Mouse (Mus musculus): Measurements from ENCODE around the gene Nono.

Nono gene

GRCm38 (mm10) chrX:101429142-101429949 lies at the start of gene Nono:
Gene Nono (plus strand): TSS chrX:101429318.
- peak; percentile 11 for DNase-seq (ENCODE audit: low spot score)

GRCm38 (mm10) chrX:101379744-101380143 lies 49.4 kb upstream of the Nono start:
- DNase-seq (ENCODE audit: low spot score) = no peak

DNA sequence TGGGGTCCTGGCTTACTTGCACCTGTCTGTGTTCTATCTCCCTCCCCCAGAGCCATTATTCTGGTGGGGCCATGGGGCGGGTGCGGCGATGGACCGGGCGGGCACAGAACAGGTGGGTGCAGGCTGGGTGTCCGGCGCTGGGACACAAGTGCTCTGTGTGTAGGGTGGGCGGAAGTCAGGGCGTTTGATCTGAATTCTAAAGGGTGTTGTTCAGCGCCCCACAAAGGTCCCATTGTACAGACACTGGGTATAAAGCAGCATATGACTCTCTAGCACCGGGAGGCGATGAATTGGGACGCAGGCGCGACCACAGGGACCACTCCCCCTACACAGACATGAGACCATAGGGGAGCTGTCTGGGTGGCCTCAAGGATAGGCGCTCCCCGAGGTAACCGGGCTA lies 45.7 kb upstream of the Nono start:
- DNase-seq (ENCODE audit: low spot score) = no peak

DNA sequence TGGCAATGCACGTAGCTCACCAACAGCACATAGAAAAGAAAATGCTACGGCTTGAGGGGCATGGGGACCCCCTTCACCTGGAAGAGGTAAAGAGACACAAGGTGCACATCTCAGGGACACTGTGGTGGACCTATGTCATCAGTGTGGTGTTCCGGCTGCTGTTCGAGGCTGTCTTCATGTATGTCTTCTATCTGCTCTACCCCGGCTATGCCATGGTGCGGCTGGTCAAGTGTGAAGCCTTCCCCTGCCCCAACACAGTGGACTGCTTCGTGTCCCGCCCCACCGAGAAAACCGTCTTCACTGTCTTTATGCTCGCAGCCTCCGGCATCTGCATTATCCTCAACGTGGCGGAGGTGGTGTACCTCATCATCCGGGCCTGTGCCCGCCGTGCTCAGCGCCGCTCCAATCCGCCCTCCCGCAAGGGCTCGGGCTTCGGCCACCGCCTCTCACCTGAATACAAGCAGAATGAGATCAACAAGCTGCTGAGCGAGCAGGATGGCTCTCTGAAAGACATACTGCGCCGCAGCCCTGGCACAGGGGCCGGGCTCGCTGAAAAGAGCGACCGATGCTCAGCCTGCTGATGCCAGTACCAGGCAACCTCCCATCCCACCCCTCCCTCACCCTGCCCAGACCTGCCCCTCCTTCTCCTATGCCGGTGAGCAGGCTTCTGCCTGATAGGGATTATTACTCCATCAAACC lies 44.5 kb upstream of the Nono start:
- DNase-seq (ENCODE audit: low spot score) = no peak

GRCm38 (mm10) chrX:101386222-101386621 lies 42.9 kb upstream of the Nono start:
- DNase-seq (ENCODE audit: low spot score) = no peak

- no peak for DNase-seq (ENCODE audit: low spot score)
These were observed 40.1 kb upstream of the Nono start for GRCm38 (mm10) chrX:101388866-101389537.

DNA sequence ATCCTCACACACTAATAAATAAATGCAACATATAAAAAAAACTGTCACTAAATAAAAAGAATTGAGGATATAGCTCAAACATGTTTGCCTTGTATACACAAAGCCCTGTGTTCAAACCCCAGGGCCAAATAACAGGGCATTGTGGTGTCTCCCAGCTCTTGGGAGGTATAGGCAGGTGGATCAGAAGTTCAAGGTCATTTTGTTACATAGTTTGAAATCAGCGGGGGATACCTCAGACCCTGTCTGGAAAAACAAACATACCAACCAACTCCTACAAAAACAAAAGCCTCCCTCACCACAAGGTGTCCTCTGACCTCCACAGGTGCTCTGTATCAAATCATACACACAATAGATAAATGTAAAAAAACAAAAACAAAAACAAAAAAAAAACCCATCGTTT lies 34.8 kb upstream of the Nono start:
- DNase-seq (ENCODE audit: low spot score) = no peak

DNA sequence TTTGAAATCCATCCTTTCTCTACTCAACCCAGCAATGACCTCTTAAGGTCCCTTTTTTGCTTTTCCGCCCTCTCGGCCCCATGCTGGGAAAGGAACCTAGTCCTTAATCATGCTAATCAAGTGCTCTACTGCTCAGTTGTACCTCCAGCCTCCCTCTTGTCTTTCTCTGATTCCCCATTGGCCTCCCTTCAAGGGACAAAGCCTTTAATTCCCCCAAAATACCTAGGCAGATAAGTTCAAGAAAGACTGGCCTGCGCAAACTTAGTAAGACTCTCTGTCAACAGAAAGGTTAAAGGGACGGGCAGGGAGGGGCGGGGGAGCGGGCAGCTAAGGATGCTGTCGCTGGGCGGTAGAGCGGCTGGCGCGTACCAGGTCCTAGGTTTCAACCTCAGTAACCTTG lies 32.7 kb upstream of the Nono start:
- DNase-seq (ENCODE audit: low spot score) = no peak

- DNase-seq (ENCODE audit: low spot score) = no peak
These were observed 10.0 kb upstream of the Nono start for GRCm38 (mm10) chrX:101418946-101419724.

DNA sequence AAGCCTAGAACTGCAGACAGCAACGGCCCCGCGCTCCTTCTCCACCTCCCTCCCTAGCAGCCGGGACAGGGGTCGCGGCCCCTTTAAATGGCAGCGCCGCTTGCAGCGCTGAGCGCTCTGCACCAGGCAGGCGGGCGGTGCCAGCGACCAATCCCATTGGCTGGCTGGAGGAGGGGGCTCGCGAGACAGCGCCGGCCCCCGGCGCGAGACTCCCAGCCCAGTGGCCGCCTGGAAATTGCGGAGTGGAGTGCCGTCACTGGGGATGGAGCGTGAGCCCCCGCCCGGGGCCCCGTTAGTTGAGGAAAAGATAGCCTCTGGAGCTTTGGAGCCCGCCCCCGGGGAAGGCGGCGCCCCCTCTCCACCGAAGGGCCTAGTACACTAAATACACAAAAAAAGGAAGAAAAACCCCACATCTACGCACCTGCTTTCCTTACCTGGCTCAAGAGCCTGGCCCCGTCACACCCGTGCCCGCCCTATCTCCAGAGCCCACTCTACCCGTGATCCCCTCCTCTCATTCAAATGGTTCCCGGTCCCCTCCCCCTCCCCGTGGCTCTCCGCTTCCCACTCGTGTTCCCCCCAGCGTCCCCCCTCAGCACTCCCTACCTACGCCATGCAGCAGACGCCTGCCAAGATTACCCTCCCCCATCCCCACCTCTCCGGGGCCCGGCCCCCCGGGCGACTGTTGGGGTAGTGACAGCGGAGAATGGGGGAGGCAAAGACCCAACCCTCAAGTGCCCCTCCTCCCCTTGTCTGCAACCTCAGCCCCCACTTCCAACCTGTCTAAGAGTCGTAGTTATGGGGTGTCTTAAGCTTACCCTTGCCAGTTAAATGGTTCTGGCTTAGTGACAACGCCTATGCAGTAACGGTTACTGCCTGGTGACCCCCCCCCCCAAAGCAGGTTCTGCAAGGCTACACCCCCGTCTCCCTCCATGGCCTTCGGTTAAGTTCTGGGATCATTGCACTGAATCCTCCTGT lies 9.1 kb upstream of the Nono start:
- DNase-seq (ENCODE audit: low spot score) = peak; percentile 54

GRCm38 (mm10) chrX:101420700-101421095 lies 8.4 kb upstream of the Nono start, which contains the start of gene Zmym3:
Gene Zmym3 (minus strand): TSS chrX:101420849.
- no peak for DNase-seq (ENCODE audit: low spot score)

DNA sequence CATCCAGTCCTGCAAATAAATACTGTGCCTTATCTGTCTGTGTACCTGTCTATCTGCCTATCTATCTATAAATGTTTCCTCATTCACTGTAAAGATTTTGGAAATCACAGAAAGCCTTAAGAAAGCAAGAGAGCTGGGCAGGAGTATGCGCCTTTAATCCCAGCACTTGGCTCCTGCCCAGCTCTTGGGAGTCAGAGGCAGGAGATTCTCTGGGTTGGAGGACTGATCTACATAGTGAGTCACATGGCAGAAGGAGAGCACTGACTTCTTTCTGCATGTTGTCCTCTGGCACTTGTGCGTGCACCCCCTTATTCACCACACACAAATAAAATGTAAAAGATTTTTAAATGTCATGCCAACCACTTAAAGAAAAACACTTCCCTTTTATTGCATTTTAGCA lies 5.7 kb upstream of the Nono start:
- no peak for DNase-seq (ENCODE audit: low spot score)

- no peak for DNase-seq (ENCODE audit: low spot score)
These were observed 1.3 kb upstream of the Nono start for GRCm38 (mm10) chrX:101427774-101428173.

- no peak for DNase-seq (ENCODE audit: low spot score)
These were observed 355 bp upstream of the Nono start for GRCm38 (mm10) chrX:101428785-101429141.

DNA sequence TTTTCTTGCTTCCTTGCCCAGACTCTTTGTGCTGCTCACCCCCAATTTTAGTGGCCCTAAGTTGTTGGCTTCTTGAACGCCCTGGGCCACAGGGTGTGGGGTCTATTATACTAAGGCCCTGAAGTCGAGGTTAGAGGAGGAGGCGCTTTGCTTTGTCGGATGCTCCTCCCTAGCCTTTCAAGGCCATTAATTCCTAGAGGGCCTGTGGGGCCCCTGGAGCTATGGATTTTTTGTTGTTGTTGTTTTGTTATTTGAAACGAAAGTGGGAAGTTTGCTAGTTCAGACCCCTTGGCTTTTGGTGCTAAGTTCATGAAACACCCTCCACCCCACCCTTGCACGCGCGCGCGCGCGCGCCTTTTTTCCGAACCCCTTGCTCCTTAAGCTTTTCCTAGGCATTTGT lies 858 bp downstream of the Nono start:
- DNase-seq (ENCODE audit: low spot score) = no peak

GRCm38 (mm10) chrX:101448886-101449475 lies 19.9 kb downstream of the Nono start, which contains the start of gene Itgb1bp2:
Gene Itgb1bp2 (plus strand): TSS chrX:101449088.
- no peak for DNase-seq (ENCODE audit: low spot score)

DNA sequence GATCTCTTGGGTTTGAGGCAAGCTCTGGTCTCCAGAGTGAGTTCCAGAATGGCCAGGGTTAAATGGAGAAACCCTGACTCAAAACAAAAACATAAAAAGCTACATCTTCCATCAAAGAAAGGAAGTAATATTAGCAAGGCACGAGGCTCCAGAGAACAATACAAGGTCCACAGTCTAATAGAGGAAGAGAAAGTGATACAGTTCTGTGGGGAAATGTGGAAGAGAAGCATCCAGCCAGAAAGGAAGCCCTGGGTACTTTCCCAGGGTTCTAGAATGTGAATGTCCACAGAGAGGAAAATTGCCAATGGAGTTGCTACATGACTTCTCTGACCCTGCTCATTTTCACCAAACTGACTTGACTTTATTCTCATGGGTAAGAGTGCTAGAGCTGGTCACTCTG lies 22.0 kb downstream of the Nono start:
- no peak for DNase-seq (ENCODE audit: low spot score)

DNA sequence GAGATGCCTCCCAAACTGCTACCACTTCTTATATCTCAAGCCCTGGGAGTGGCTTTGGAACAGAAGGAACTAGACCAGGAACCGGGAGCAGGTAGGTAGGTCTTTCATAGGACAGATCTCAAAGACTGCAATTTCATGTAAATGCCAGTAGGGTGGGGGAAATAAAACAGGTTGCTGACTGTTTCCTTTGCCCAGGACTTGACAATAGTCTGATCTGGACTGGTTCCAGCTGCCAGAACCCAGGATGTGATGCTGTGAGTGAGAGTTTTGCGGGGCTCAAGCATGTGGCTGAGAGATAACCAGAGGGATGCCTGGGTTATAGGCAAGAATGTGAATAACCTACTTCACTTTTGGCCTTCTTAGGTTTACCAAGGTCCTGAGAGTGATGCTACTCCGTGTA lies 22.5 kb downstream of the Nono start:
- no peak for DNase-seq (ENCODE audit: low spot score)

DNA sequence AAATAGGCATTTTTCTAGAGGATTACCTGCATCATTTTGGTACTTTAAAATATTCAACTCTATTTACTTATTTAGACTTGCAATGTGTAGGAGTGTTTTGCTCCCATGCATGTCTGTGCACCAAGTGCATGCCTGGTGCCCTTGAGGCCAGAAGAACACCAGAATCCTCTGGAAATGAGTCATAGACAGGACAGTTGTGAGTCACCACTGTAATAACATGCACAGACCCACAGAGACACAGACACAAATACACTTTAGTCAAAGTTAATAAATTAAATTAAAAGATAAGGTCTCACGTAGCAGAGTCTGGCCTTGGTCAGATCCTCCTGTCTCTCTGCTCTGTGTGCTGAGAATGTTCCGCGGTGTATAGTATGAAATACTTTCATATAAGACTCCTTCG lies 43.1 kb downstream of the Nono start:
- DNase-seq (ENCODE audit: low spot score) = no peak

- no peak for DNase-seq (ENCODE audit: low spot score)
These were observed 52.7 kb downstream of the Nono start for GRCm38 (mm10) chrX:101481604-101482350.
